17 mouse cellular contexts compared by ENCODE assay signal in genomic region chr11:35950011-35950410, GRCm38 (mm10). TPM values are rescaled to one million over a fixed set of nuclear protein-coding genes. Genes with fewer than 3 reads are reported as not detected.
A peak's percentile ranks its signal among the peaks of the same experiment; 100 is the strongest.
DNase-seq lines count a peak whose midpoint lies in the region; ATAC-seq and TF ChIP-seq lines count a peak whose summit lies in the region.
"Had no signal": no experiment of that assay in that cellular context is flagged by ENCODE, and none has a peak within 500 bp of the region (broad histone marks: within the 10 kb centered on the region; RNA-seq: fewer than 3 reads in every experiment).

No protein-coding gene starts in this region.

- peak overlapping the region; percentile 37; the same call in 1 of the 2 replicates for H3K27ac ChIP-seq in forebrain, embryonic 10.5 days
- no peak overlapping the region for H3K27ac ChIP-seq in forebrain, embryonic 12.5 days
- peak overlapping the region; percentile 26; the same call in 1 of the 2 replicates for H3K27ac ChIP-seq in lung, embryonic 14.5 days (ENCODE audit: low read depth)
- H3K27ac ChIP-seq: forebrain, embryonic 15.5 days; gastrocnemius, adult 2 months; heart, embryonic 13.5 days; liver, embryonic 14.5 days; midbrain, embryonic 15.5 days; neural tube, embryonic 12.5 days had no signal

- 90% methylated on average over 3 of the region's 3 CpGs for WGBS in forebrain, embryonic 10.5 days
- 86% methylated on average over 3 of the region's 3 CpGs for WGBS in forebrain, embryonic 12.5 days
- 54% methylated on average over 3 of the region's 3 CpGs for WGBS in lung, embryonic 14.5 days

- no peak for TF ChIP-seq CTCF in lung, embryonic 14.5 days (IDR thresholded peaks at IDR 0.05; ENCODE audit: low read depth)

- H3K9me3 ChIP-seq in forebrain, embryonic 10.5 days: no peaks in the 10 kb centered on the region
- H3K9me3 ChIP-seq in forebrain, embryonic 12.5 days: no peaks in the 10 kb centered on the region
- H3K9me3 ChIP-seq in lung, embryonic 14.5 days (ENCODE audit: low read depth, low read length): no peaks in the 10 kb centered on the region
- H3K9me3 ChIP-seq: forebrain, embryonic 15.5 days; heart, embryonic 13.5 days; midbrain, embryonic 15.5 days; neural tube, embryonic 12.5 days had no signal

- H3K4me3 ChIP-seq in forebrain, embryonic 10.5 days: no peak overlapping the region
- H3K4me3 ChIP-seq in forebrain, embryonic 12.5 days (replicated peaks): no peak overlapping the region
- H3K4me3 ChIP-seq in lung, embryonic 14.5 days (ENCODE audit: low read depth, low read length): no peak overlapping the region
- H3K4me3 ChIP-seq: forebrain, embryonic 15.5 days; gastrocnemius, adult 2 months; heart, embryonic 13.5 days; midbrain, embryonic 15.5 days; neural tube, embryonic 12.5 days had no signal

- H3K9ac ChIP-seq in forebrain, embryonic 12.5 days: no peak overlapping the region
- no peak overlapping the region for H3K9ac ChIP-seq in lung, embryonic 14.5 days
- H3K9ac ChIP-seq: forebrain, embryonic 15.5 days; heart, embryonic 13.5 days; liver, embryonic 14.5 days; midbrain, embryonic 15.5 days; neural tube, embryonic 12.5 days had no signal

- H3K4me1 ChIP-seq in forebrain, embryonic 10.5 days: peaks cover 57% of the 10 kb centered on the region
- H3K4me1 ChIP-seq in forebrain, embryonic 12.5 days: peaks cover 20% of the 10 kb centered on the region
- H3K4me1 ChIP-seq in lung, embryonic 14.5 days (ENCODE audit: insufficient read depth): peaks cover 5% of the 10 kb centered on the region; the same call in 1 of the 2 replicates
- H3K4me1 ChIP-seq: midbrain, embryonic 15.5 days had no signal

- no peak for DNase-seq in forebrain, embryonic 10.5 days (ENCODE audit: extremely low spot score, low spot score)
- peak; percentile 34 for DNase-seq in lung, embryonic 14.5 days
- no peak for DNase-seq in lung, postnatal 25 days (ENCODE audit: low spot score)
- peak; percentile 39 to 64 for DNase-seq in kidney, postnatal 36 days
- no peak for DNase-seq in c-Kit-positive CD71-positive TER-119-positive erythroid progenitor cells, embryonic 14.5 days (ENCODE audit: low spot score)
- DNase-seq in cerebellum, postnatal 10 days: no peak
- no peak for DNase-seq in neural tube, embryonic 10.5 days (ENCODE audit: extremely low spot score, low spot score)
- DNase-seq: B cell, adult 2 months; gastrocnemius, adult 2 months; retina, postnatal 1 day; spleen, adult 18-20 months had no signal

- no peak for ATAC-seq in forebrain, embryonic 12.5 days (ENCODE audit: low FRiP score)
- no peak for ATAC-seq in lung, embryonic 14.5 days (ENCODE audit: insufficient read depth)
- ATAC-seq: forebrain, embryonic 15.5 days; midbrain, embryonic 15.5 days had no signal

- no peak overlapping the region for H3K4me2 ChIP-seq in forebrain, embryonic 12.5 days
- H3K4me2 ChIP-seq in lung, embryonic 14.5 days: no peak overlapping the region
- H3K4me2 ChIP-seq: forebrain, embryonic 15.5 days; heart, embryonic 13.5 days; midbrain, embryonic 15.5 days; neural tube, embryonic 12.5 days had no signal

- H3K36me3 ChIP-seq in forebrain, embryonic 10.5 days (replicated peaks): 0 out of 2 replicates have a peak, but pooled peaks cover 8% of the 10 kb centered on the region
- no peaks in the 10 kb centered on the region for H3K36me3 ChIP-seq in forebrain, embryonic 12.5 days (replicated peaks)
- H3K36me3 ChIP-seq in lung, embryonic 14.5 days (ENCODE audit: insufficient read depth): no peaks in the 10 kb centered on the region
- H3K36me3 ChIP-seq: forebrain, embryonic 15.5 days; heart, embryonic 13.5 days; midbrain, embryonic 15.5 days; neural tube, embryonic 12.5 days had no signal

- no peaks in the 10 kb centered on the region for H3K27me3 ChIP-seq in forebrain, embryonic 10.5 days (ENCODE audit: poor library complexity, severe bottlenecking)
- H3K27me3 ChIP-seq in forebrain, embryonic 12.5 days: no peaks in the 10 kb centered on the region
- H3K27me3 ChIP-seq in lung, embryonic 14.5 days (ENCODE audit: insufficient read depth, low read length): no peaks in the 10 kb centered on the region
- H3K27me3 ChIP-seq: forebrain, embryonic 15.5 days; heart, embryonic 13.5 days; midbrain, embryonic 15.5 days; neural tube, embryonic 12.5 days had no signal

RNA-seq across cellular contexts. Expression of gene Wwc1, which starts 30.3 kb away (rescaled TPM):
- 4.2 and 4.9 TPM in 2 replicates for polyA plus RNA-seq in forebrain, embryonic 10.5 days (2016; fragmentation: Nextera tagmentation; extraction: Ambion mirVana)
- 6.7 and 10.3 TPM in 2 replicates for polyA plus RNA-seq in forebrain, embryonic 12.5 days (2016; fragmentation: Nextera tagmentation; extraction: Ambion mirVana)
- 17.0 and 17.4 TPM in 2 replicates for polyA plus RNA-seq in lung, embryonic 14.5 days (2014; fragmentation: Nextera tagmentation; extraction: Ambion mirVana)

Comparison
In these comparisons a context has a peak if more than half of its experiments do, and no peak if none do; other contexts are left out.
1. DNase-seq: peak in lung, embryonic 14.5 days (single experiment) and kidney, postnatal 36 days (2 of 2); none in forebrain, embryonic 10.5 days (single experiment), lung, postnatal 25 days (single experiment), c-Kit-positive CD71-positive TER-119-positive erythroid progenitor cells, embryonic 14.5 days (single experiment), cerebellum, postnatal 10 days (0 of 2) and neural tube, embryonic 10.5 days (single experiment).